Mouse (Mus musculus) heart, postnatal 14 days (tissue): ENCODE results near the gene Pcgf6. TPM values are rescaled to one million over a fixed set of nuclear protein-coding genes. Genes with fewer than 3 reads are reported as not detected.

Source experiments
- total RNA-seq, 2 experiments: library from RNA; stranded (reverse); gene quantifications; 2 replicates each; pipeline ENCODE4 v1.2.3; 2021

Gene Pcgf6
- total RNA-seq, 2 experiments from 2014 or later: 2.8 to 2.9 TPM

Other genes starting within 250 kb of the Pcgf6 start
- gene Ina, start 36.2 kb downstream of the Pcgf6 start, total RNA-seq: not detected
- 10 to 100 TPM; 64.9 to 75.1 TPM for gene Nt5c2, start 35.8 kb downstream of the Pcgf6 start, total RNA-seq
- 1 to 10 TPM; 3.6 to 3.8 TPM for gene Taf5, start 16.8 kb upstream of the Pcgf6 start, total RNA-seq
- 1,000 to 10,000 TPM; 2,083 to 2,242 TPM for gene Usmg5, start 39.7 kb upstream of the Pcgf6 start, total RNA-seq
- gene Pdcd11, start 39.9 kb upstream of the Pcgf6 start, total RNA-seq: 10 to 100 TPM; 11.7 to 12.3 TPM
- 1 to 10 TPM; 4.1 to 5.2 TPM for gene Calhm2, start 87.4 kb upstream of the Pcgf6 start, total RNA-seq
- gene Calhm1, start 93.3 kb upstream of the Pcgf6 start, total RNA-seq: not detected
- not detected for gene Calhm3, start 106.9 kb upstream of the Pcgf6 start, total RNA-seq
- 1 to 10 TPM in 1 of 2 experiments, under 1 TPM in 1; 0.69 to 1.0 TPM for gene Neurl1a, start 127.9 kb upstream of the Pcgf6 start, total RNA-seq